Mouse (Mus musculus) embryonic facial prominence, embryonic 12.5 days (tissue): ENCODE measurements around the gene Ttc28. TPM values are rescaled to one million over a fixed set of nuclear protein-coding genes. Genes with fewer than 3 reads are reported as not detected.
A peak's percentile ranks its signal among the peaks of the same experiment; 100 is the strongest.

Source experiments
- ATAC-seq: fragments of 200-750 bp; cut with Nextera tagmentation; 2 replicates; pipeline ENCODE4 v1.8.0; 2017; ENCODE audit not compliant: insufficient number of reproducible peaks, insufficient read depth, low FRiP score, low TSS enrichment
- H3K27ac ChIP-seq: fragments of 300-500 bp; sonication (generic); 2 replicates; pipeline ENCODE4 v1.5.1; 2016; ENCODE audit warnings: mild to moderate bottlenecking
- H3K27me3 ChIP-seq: fragments of 300-500 bp; sonication (generic); 2 replicates; pipeline ENCODE4 v1.6.1; 2016; ENCODE audit warnings: mild to moderate bottlenecking, moderate library complexity
- H3K36me3 ChIP-seq: fragments of 300-500 bp; sonication (generic); 2 replicates; pipeline ENCODE4 v1.6.1; 2016; ENCODE audit warnings: mild to moderate bottlenecking
- H3K4me1 ChIP-seq: fragments of 300-500 bp; sonication (generic); 2 replicates; pipeline ENCODE4 v1.6.1; 2016
- H3K4me2 ChIP-seq: fragments of 300-500 bp; sonication (generic); replicated peaks from 2 replicates; pipeline ENCODE4 v1.6.1; 2016; ENCODE audit warnings: mild to moderate bottlenecking, moderate library complexity
- H3K4me3 ChIP-seq: fragments of 300-500 bp; sonication (generic); 2 replicates; pipeline ENCODE4 v1.5.1; 2016; ENCODE audit warnings: mild to moderate bottlenecking
- H3K9ac ChIP-seq: fragments of 300-500 bp; sonication (generic); 2 replicates; pipeline ENCODE4 v1.6.1; 2016; ENCODE audit warnings: mild to moderate bottlenecking, moderate library complexity
- H3K9me3 ChIP-seq: fragments of 300-500 bp; sonication (generic); 2 replicates; pipeline ENCODE4 v1.6.1; 2016; ENCODE audit warnings: mild to moderate bottlenecking, moderate library complexity
- WGBS: fragments of 180-500 bp; shearing (Covaris S2); methylation state at CpG from one replicate; pipeline ENCODE4 v1.1.7; 2016; 5-methylcytosine and 5-hydroxymethylcytosine counted together
- polyA plus RNA-seq: library from polyadenylated mRNA; unstranded; fragments of >200 nt; fragmentation: Nextera tagmentation; extraction: Ambion mirVana; gene quantifications from 2 replicates; pipeline ENCODE4 v1.2.1, GENCODE M21; 2016

The Ttc28 gene
- polyA plus RNA-seq, 1 experiment from 2014 or later, result 21.2 TPM

GRCm38 (mm10) chr5:110967483-110968055 is 88.0 kb downstream of the Ttc28 start:
- Histone ChIP-seq H3K9me3 (no peaks in the 10 kb centered on the region), H3K9ac (no peak overlapping the region), H3K4me3 (no peak overlapping the region), H3K4me1 (no peaks in the 10 kb centered on the region), H3K4me2 (no peak overlapping the region), H3K36me3 (no peaks in the 10 kb centered on the region), H3K27ac (no peak overlapping the region), H3K27me3 (no peaks in the 10 kb centered on the region)
- WGBS, result 78% methylated on average over 11 of the region's 11 CpGs
- ATAC-seq, result no peak

GRCm38 (mm10) chr5:110968566-110968965 is 89.0 kb downstream of the Ttc28 start:
- Histone ChIP-seq H3K9me3 (no peaks in the 10 kb centered on the region), H3K27me3 (no peaks in the 10 kb centered on the region), H3K4me3 (no peak overlapping the region), H3K4me2 (no peak overlapping the region), H3K9ac (no peak overlapping the region), H3K36me3 (no peaks in the 10 kb centered on the region), H3K27ac (no peak overlapping the region), H3K4me1 (no peaks in the 10 kb centered on the region)
- 74% methylated on average over 1 of the region's 1 CpGs for WGBS
- no peak for ATAC-seq

- WGBS, result 83% methylated on average over 9 of the region's 9 CpGs
- no peaks in the 10 kb centered on the region for H3K27me3 ChIP-seq
- no peak overlapping the region for H3K4me3 ChIP-seq
- no peaks in the 10 kb centered on the region for H3K4me1 ChIP-seq
- ATAC-seq, result no peak
- peaks cover 8% of the 10 kb centered on the region; the same call in 1 of the 2 replicates for H3K36me3 ChIP-seq
- peaks cover 5% of the 10 kb centered on the region; the same call in 1 of the 2 replicates for H3K9me3 ChIP-seq
- no peak overlapping the region for H3K9ac ChIP-seq
- H3K4me2 ChIP-seq, result no peak overlapping the region
- H3K27ac ChIP-seq, result no peak overlapping the region
Measured at GRCm38 (mm10) chr5:110970162-110970780, 90.7 kb downstream of the Ttc28 start.

- Histone ChIP-seq H3K27me3 (no peaks in the 10 kb centered on the region), H3K4me3 (no peak overlapping the region), H3K27ac (no peak overlapping the region), H3K9ac (no peak overlapping the region), H3K36me3 (peaks cover 8% of the 10 kb centered on the region; the same call in 1 of the 2 replicates), H3K9me3 (peaks cover 5% of the 10 kb centered on the region; the same call in 1 of the 2 replicates), H3K4me1 (peaks cover 11% of the 10 kb centered on the region), H3K4me2 (no peak overlapping the region)
- 86% methylated on average over 7 of the region's 7 CpGs for WGBS
- ATAC-seq, result no peak
Measured at GRCm38 (mm10) chr5:110976721-110977120, 97.1 kb downstream of the Ttc28 start.

- Histone ChIP-seq H3K27ac (no peak overlapping the region), H3K27me3 (no peaks in the 10 kb centered on the region), H3K9ac (no peak overlapping the region), H3K4me3 (no peak overlapping the region), H3K4me1 (peaks cover 18% of the 10 kb centered on the region), H3K36me3 (peaks cover 8% of the 10 kb centered on the region; the same call in 1 of the 2 replicates), H3K9me3 (peaks cover 5% of the 10 kb centered on the region; the same call in 1 of the 2 replicates), H3K4me2 (no peak overlapping the region)
- 82% methylated on average over 4 of the region's 4 CpGs for WGBS
- no peak for ATAC-seq
Measured at GRCm38 (mm10) chr5:110977796-110978195, 98.2 kb downstream of the Ttc28 start.

DNA sequence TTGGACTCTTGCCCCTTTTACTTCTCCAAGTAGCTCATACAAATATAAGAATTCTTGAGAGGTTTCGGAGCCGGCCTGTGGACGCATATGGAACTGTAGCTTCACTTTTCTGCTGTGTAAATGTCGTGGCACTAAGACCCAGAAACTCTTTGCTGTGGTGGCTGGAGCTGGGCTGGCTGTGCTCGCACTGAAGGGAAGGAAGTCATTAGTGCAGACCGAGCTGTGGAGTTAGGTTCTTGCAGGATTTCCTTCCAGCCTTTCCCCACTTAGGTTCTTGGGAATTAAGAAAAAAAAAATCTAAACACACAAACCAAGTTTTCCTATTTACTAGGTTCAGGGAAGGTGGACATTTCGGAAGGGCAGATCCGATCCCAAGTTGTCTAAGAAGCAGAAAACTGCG is 98.9 kb downstream of the Ttc28 start:
- under 1% methylated on average over 9 of the region's 9 CpGs for WGBS
- Histone ChIP-seq H3K4me3 (peak overlapping the region; percentile 70), H3K4me2 (peak overlapping the region; percentile 95), H3K27ac (peak overlapping the region; percentile 97), H3K9ac (peak overlapping the region; percentile 73), H3K4me1 (peaks cover 18% of the 10 kb centered on the region), H3K36me3 (peaks cover 8% of the 10 kb centered on the region; the same call in 1 of the 2 replicates), H3K9me3 (peaks cover 5% of the 10 kb centered on the region; the same call in 1 of the 2 replicates), H3K27me3 (no peaks in the 10 kb centered on the region)
- peak; percentile 79 for ATAC-seq

GRCm38 (mm10) chr5:110979011-110979860 is 99.6 kb downstream of the Ttc28 start:
- WGBS, result under 1% methylated on average over 90 of the region's 104 CpGs
- peak; percentile 48; the same call in 1 of the 2 replicates for ATAC-seq

DNA sequence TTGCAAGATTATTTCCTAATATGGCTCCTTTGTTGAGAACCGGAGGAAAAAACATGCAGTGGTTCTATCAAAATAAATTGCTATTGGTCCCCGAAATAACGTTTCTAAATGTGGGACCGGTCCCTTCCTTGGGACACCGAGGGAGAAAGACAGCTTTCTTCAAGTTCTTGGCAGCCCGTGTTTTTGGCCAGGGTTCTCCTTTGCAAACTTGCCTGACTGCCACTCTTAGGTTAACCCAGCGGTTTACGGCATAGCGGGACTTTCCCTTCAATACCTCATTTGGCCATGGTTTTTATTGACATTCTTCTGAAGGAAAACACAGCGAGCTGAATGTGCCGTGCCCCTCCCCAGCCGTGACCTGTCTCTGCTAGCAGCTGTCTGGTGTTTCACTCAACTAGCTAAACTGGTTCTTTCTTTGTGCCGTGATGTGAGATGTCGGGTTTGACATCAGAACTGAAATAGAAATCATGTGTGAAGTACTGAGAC is 100.3 kb downstream of the Ttc28 start:
- H3K4me2 ChIP-seq, result peak overlapping the region; percentile 95
- peak overlapping the region; percentile 73 for H3K9ac ChIP-seq
- ATAC-seq, result no peak
- peak overlapping the region; percentile 97 for H3K27ac ChIP-seq
- no peaks in the 10 kb centered on the region for H3K27me3 ChIP-seq
- H3K36me3 ChIP-seq, result no peaks in the 10 kb centered on the region
- H3K4me1 ChIP-seq, result peaks cover 29% of the 10 kb centered on the region
- WGBS, result under 1% methylated on average over 14 of the region's 14 CpGs
- H3K4me3 ChIP-seq, result peak overlapping the region; percentile 70
- no peaks in the 10 kb centered on the region for H3K9me3 ChIP-seq

More at GRCm38 (mm10) chr5:110979011-110979860, 99.6 kb downstream of the Ttc28 start:
- Histone ChIP-seq H3K27ac (peak overlapping the region; percentile 97), H3K27me3 (no peaks in the 10 kb centered on the region), H3K4me1 (peaks cover 25% of the 10 kb centered on the region), H3K36me3 (peaks cover 5% of the 10 kb centered on the region; the same call in 1 of the 2 replicates), H3K9me3 (peaks cover 5% of the 10 kb centered on the region; the same call in 1 of the 2 replicates), H3K9ac (peak overlapping the region; percentile 73), H3K4me3 (peak overlapping the region; percentile 70), H3K4me2 (peak overlapping the region; percentile 95)

GRCm38 (mm10) chr5:110980576-110980975 is 101.0 kb downstream of the Ttc28 start:
- Histone ChIP-seq H3K4me2 (peak overlapping the region; percentile 95), H3K9me3 (no peaks in the 10 kb centered on the region), H3K27me3 (no peaks in the 10 kb centered on the region), H3K27ac (0 out of 2 replicates have a peak overlapping the region, but pooled peaks have one; percentile 31), H3K4me3 (peak overlapping the region; percentile 70), H3K9ac (peak overlapping the region; percentile 73; the same call in 1 of the 2 replicates), H3K36me3 (no peaks in the 10 kb centered on the region), H3K4me1 (peaks cover 29% of the 10 kb centered on the region)
- no peak for ATAC-seq
- WGBS, result 26% methylated on average over 5 of the region's 5 CpGs

- no peak for ATAC-seq
- Histone ChIP-seq H3K4me2 (no peak overlapping the region), H3K9ac (no peak overlapping the region), H3K27me3 (no peaks in the 10 kb centered on the region), H3K9me3 (no peaks in the 10 kb centered on the region), H3K36me3 (no peaks in the 10 kb centered on the region), H3K4me3 (no peak overlapping the region), H3K4me1 (peaks cover 29% of the 10 kb centered on the region), H3K27ac (no peak overlapping the region)
- 68% methylated on average over 3 of the region's 3 CpGs for WGBS
Measured at GRCm38 (mm10) chr5:110982436-110982835, 102.8 kb downstream of the Ttc28 start.

DNA sequence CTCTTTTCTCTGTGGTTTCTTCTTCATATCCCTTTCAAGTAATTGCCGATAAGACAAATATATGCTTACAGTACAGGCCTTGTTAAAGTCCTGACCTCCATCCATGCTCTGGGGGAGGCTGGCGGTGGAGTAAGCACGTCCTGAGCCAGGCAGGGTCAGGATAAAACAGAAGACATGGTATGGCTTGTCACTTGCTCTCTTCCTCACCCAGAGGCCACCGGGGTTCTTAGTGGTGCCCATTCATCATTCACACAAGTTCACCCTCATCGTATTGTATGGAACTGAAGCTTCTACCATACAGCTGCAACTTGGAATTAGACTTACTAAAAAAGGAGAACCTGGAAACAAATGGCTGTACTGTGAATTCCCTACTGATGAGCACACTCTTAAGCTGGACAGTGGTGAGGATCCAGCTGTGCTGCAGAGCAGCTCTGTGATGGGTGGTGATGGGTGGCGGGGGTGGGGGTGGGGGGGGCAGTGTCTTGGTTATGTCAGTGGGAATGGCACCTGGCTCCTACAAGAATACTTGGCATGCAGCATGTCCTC is 104.6 kb downstream of the Ttc28 start:
- no peaks in the 10 kb centered on the region for H3K9me3 ChIP-seq
- no peak overlapping the region for H3K27ac ChIP-seq
- ATAC-seq, result no peak
- H3K4me1 ChIP-seq, result peaks cover 29% of the 10 kb centered on the region
- H3K4me2 ChIP-seq, result no peak overlapping the region
- no peak overlapping the region for H3K4me3 ChIP-seq
- H3K9ac ChIP-seq, result no peak overlapping the region
- 85% methylated on average over 6 of the region's 6 CpGs for WGBS
- H3K27me3 ChIP-seq, result no peaks in the 10 kb centered on the region
- H3K36me3 ChIP-seq, result no peaks in the 10 kb centered on the region
